25 mouse cellular contexts compared by ENCODE assay signal in the genomic region with DNA sequence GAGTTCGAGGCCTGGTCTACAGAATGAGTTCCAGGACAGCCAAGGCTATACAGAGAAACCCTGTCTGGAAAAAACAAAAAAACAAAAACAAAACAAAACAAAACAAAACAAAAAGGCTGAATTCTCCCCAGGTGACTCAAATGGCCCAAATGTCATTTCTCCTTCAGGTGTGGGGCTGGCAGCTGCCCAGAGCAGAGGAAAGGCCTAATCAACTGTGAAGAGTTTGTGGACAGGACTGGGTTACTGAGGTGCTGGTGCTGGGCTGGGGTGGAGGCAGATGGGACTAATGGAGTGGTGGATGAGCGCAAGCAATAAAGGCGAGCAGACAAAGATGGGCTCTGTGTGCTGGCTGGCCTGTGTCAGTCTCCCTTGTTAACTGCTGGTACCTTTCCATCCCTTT.
DNase-seq lines count a peak whose midpoint lies in the region; ATAC-seq and TF ChIP-seq lines count a peak whose summit lies in the region.
"Had no signal": no experiment of that assay in that cellular context is flagged by ENCODE, and none has a peak within 500 bp of the region (broad histone marks: within the 10 kb centered on the region; RNA-seq: fewer than 3 reads in every experiment).

No protein-coding gene starts in this region.

- TF ChIP-seq CTCF in heart, adult 2 months (IDR thresholded peaks at IDR 0.05): no peak
- TF ChIP-seq CTCF in kidney, adult 2 months (conservative IDR thresholded peaks at IDR 0.05; ENCODE audit: insufficient read depth, insufficient read length, low read depth, low read length): no peak
- no peak for TF ChIP-seq CTCF in lung, postnatal 0 days (IDR thresholded peaks at IDR 0.05)
- TF ChIP-seq CTCF in lung, adult 2 months (IDR thresholded peaks at IDR 0.05; ENCODE audit: insufficient read depth, low read length): no peak

- no peaks in the 10 kb centered on the region for H3K9me3 ChIP-seq in lung, postnatal 0 days (ENCODE audit: low read length)
- H3K9me3 ChIP-seq in stomach, embryonic 15.5 days: no peaks in the 10 kb centered on the region
- H3K9me3 ChIP-seq: forebrain, embryonic 10.5 days; G1E; hindbrain, embryonic 10.5 days; intestine, embryonic 15.5 days; limb, embryonic 13.5 days; neural tube, embryonic 12.5 days had no signal

- H3K4me2 ChIP-seq in lung, postnatal 0 days (replicated peaks; ENCODE audit: low read depth, low read length): no peak overlapping the region
- no peak overlapping the region for H3K4me2 ChIP-seq in stomach, embryonic 15.5 days
- H3K4me2 ChIP-seq: heart, embryonic 11.5 days; intestine, embryonic 15.5 days; limb, embryonic 13.5 days; neural tube, embryonic 12.5 days had no signal

- TF ChIP-seq EP300 in heart, adult 2 months (IDR thresholded peaks at IDR 0.05; ENCODE audit: insufficient read depth, low read depth, low read length): no peak
- no peak for TF ChIP-seq EP300 in lung, postnatal 0 days (IDR thresholded peaks at IDR 0.05)

- no peaks in the 10 kb centered on the region for H3K27me3 ChIP-seq in heart, adult 2 months (ENCODE audit: control insufficient read depth, insufficient read depth, low read length)
- no peaks in the 10 kb centered on the region for H3K27me3 ChIP-seq in kidney, adult 2 months (replicated peaks; ENCODE audit: control insufficient read depth, insufficient read depth, low read length)
- no peaks in the 10 kb centered on the region for H3K27me3 ChIP-seq in lung, postnatal 0 days (replicated peaks; ENCODE audit: insufficient read depth, low read length)
- no peaks in the 10 kb centered on the region for H3K27me3 ChIP-seq in stomach, embryonic 15.5 days (replicated peaks)
- H3K27me3 ChIP-seq: intestine, embryonic 15.5 days; limb, embryonic 13.5 days; megakaryocyte, embryonic 14.5 days; neural tube, embryonic 12.5 days had no signal

- H3K79me2 ChIP-seq in heart, adult 2 months (replicated peaks; ENCODE audit: control insufficient read depth, insufficient read depth, low read length): 0 out of 2 replicates have a peak, but pooled peaks cover 2% of the 10 kb centered on the region

- no peak for DNase-seq in heart, adult 2 months
- DNase-seq in heart, postnatal 14 days: no peak
- DNase-seq in kidney, adult 2 months: no peak
- DNase-seq in kidney, postnatal 36 days: no peak
- DNase-seq in lung, postnatal 0 days (ENCODE audit: low spot score): no peak
- DNase-seq in lung, adult 2 months: no peak
- no peak for DNase-seq in right cerebral cortex, postnatal 10 days (ENCODE audit: low spot score in 2 of 2)
- DNase-seq: cerebellum, adult 18-20 months; cerebellum, postnatal 14 days; gastrocnemius, postnatal 14 days; midbrain, embryonic 14.5 days; right cerebral cortex, postnatal 25 days had no signal

- peak overlapping the region; percentile 77 for H3K27ac ChIP-seq in heart, adult 2 months
- H3K27ac ChIP-seq in kidney, adult 2 months (ENCODE audit: insufficient read depth, low read depth, low read length): peak overlapping the region; percentile 53; the same call in 1 of the 2 replicates
- peak overlapping the region; percentile 76 for H3K27ac ChIP-seq in lung, postnatal 0 days (ENCODE audit: low read length)
- 0 out of 2 replicates have a peak overlapping the region, but pooled peaks have one; percentile 54 for H3K27ac ChIP-seq in stomach, embryonic 15.5 days
- H3K27ac ChIP-seq: limb, embryonic 13.5 days; liver, embryonic 14.5 days; neural tube, embryonic 12.5 days had no signal

- H3K4me1 ChIP-seq in heart, adult 2 months (ENCODE audit: control insufficient read depth, insufficient read depth, low read length): peaks cover 10% of the 10 kb centered on the region
- H3K4me1 ChIP-seq in kidney, adult 2 months (ENCODE audit: control insufficient read depth, insufficient read depth, low read length): no peaks in the 10 kb centered on the region
- H3K4me1 ChIP-seq in lung, postnatal 0 days (ENCODE audit: insufficient read depth, low read depth, low read length): no peaks in the 10 kb centered on the region
- peaks cover 11% of the 10 kb centered on the region; the same call in 1 of the 2 replicates for H3K4me1 ChIP-seq in lung, adult 2 months (ENCODE audit: control insufficient read depth, insufficient read depth, low read length)
- peaks cover 13% of the 10 kb centered on the region for H3K4me1 ChIP-seq in stomach, embryonic 15.5 days
- H3K4me1 ChIP-seq: megakaryocyte, embryonic 14.5 days; neural tube, embryonic 12.5 days had no signal

- no peak overlapping the region for H3K4me3 ChIP-seq in heart, adult 2 months
- no peak overlapping the region for H3K4me3 ChIP-seq in kidney, adult 2 months (ENCODE audit: insufficient read depth, low read depth, low read length)
- H3K4me3 ChIP-seq in lung, postnatal 0 days (ENCODE audit: low read depth, low read length): no peak overlapping the region
- H3K4me3 ChIP-seq in lung, adult 2 months (replicated peaks; ENCODE audit: extremely low read depth, low read depth, low read length): no peak overlapping the region
- H3K4me3 ChIP-seq in stomach, embryonic 15.5 days (replicated peaks): no peak overlapping the region
- H3K4me3 ChIP-seq: forebrain, embryonic 10.5 days; hindbrain, embryonic 10.5 days; intestine, embryonic 15.5 days; limb, embryonic 13.5 days; megakaryocyte, embryonic 14.5 days; neural tube, embryonic 12.5 days had no signal

- peaks cover 14% of the 10 kb centered on the region for H3K36me3 ChIP-seq in heart, adult 2 months (ENCODE audit: control insufficient read depth, insufficient read depth, low read length)
- H3K36me3 ChIP-seq in kidney, adult 2 months (ENCODE audit: control insufficient read depth, insufficient read depth, low read length): no peaks in the 10 kb centered on the region; the same call in 1 of the 2 replicates
- 0 out of 2 replicates have a peak, but pooled peaks cover 2% of the 10 kb centered on the region for H3K36me3 ChIP-seq in lung, postnatal 0 days (ENCODE audit: insufficient read depth, low read length)
- peaks cover 13% of the 10 kb centered on the region for H3K36me3 ChIP-seq in stomach, embryonic 15.5 days
- H3K36me3 ChIP-seq: G1E; intestine, embryonic 15.5 days; neural tube, embryonic 12.5 days had no signal

- no peak for TF ChIP-seq POLR2A in heart, adult 2 months (IDR thresholded peaks at IDR 0.05; ENCODE audit: insufficient read depth, low read depth, low read length)
- TF ChIP-seq POLR2A in kidney, adult 2 months (IDR thresholded peaks at IDR 0.05; ENCODE audit: low read depth, low read length): no peak
- TF ChIP-seq POLR2A in lung, adult 2 months (IDR thresholded peaks at IDR 0.05; ENCODE audit: borderline replicate concordance, extremely low read depth, low read depth, low read length): no peak

- no peak overlapping the region for H3K9ac ChIP-seq in heart, adult 2 months (ENCODE audit: low read depth, low read length)
- no peak overlapping the region for H3K9ac ChIP-seq in lung, postnatal 0 days (replicated peaks; ENCODE audit: low read depth)
- H3K9ac ChIP-seq in stomach, embryonic 15.5 days: no peak overlapping the region
- H3K9ac ChIP-seq: intestine, embryonic 15.5 days; limb, embryonic 13.5 days; liver, embryonic 14.5 days; neural tube, embryonic 12.5 days had no signal

- ATAC-seq in lung, postnatal 0 days: no peak
- no peak for ATAC-seq in stomach, embryonic 15.5 days (ENCODE audit: insufficient read depth, low FRiP score, low read depth)
- ATAC-seq: CD4-positive, CD25-positive, alpha-beta regulatory T cell, adult 4 months; forebrain, embryonic 16.5 days; hindbrain, embryonic 16.5 days had no signal

- 88% methylated on average over 3 of the region's 3 CpGs for WGBS in heart, adult 2 months
- 97% methylated on average over 3 of the region's 3 CpGs for WGBS in kidney, adult 2 months
- whole genome bisulfite sequencing in lung, postnatal 0 days: 95% methylated on average over 3 of the region's 3 CpGs
- 93% methylated on average over 3 of the region's 3 CpGs for WGBS in lung, adult 2 months
- WGBS in stomach, embryonic 15.5 days: 97% methylated on average over 3 of the region's 3 CpGs

- intact Hi-C loops in heart, adult 2 months (cut with DNase I): loop anchor here (2.0 to 10.0 kb wide), 3 partner anchors 20 to 248 kb away; no protein-coding TSS in a partner anchor
- intact Hi-C loops in heart, postnatal 14 days (cut with DNase I): no loop called here
